Mouse (Mus musculus) heart, adult 2 months (tissue): ENCODE measurements around the gene Mkrn2os. TPM values are rescaled to one million over a fixed set of nuclear protein-coding genes. Genes with fewer than 3 reads are reported as not detected.
A peak's percentile ranks its signal among the peaks of the same experiment; 100 is the strongest.

ENCODE experiments used
- DNase-seq, 2 experiments: peaks; one replicate each; pipeline ENCODE4 v3.0.0; 2021
- H3K27ac ChIP-seq: fragments of 200-600 bp; 2 replicates; pipeline ENCODE4 v1.8.1; 2022
- H3K27me3 ChIP-seq: fragments of 200-500 bp; 2 replicates; pipeline ENCODE4 v1.6.1; 2012; ENCODE audit warnings: mild to moderate bottlenecking, low read length, inconsistent platforms, mixed read lengths; ENCODE audit not compliant: control insufficient read depth, insufficient read depth
- H3K36me3 ChIP-seq: fragments of 200-500 bp; 2 replicates; pipeline ENCODE4 v1.6.1; 2012; ENCODE audit warnings: low read length, inconsistent platforms; ENCODE audit not compliant: control insufficient read depth, insufficient read depth
- H3K4me1 ChIP-seq: fragments of 200-500 bp; 2 replicates; pipeline ENCODE4 v1.6.1; 2011; ENCODE audit warnings: low read length; ENCODE audit not compliant: control insufficient read depth, insufficient read depth
- H3K4me3 ChIP-seq: fragments of 200-600 bp; 2 replicates; pipeline ENCODE4 v1.8.1; 2022
- H3K79me2 ChIP-seq: fragments of 200-500 bp; replicated peaks from 2 replicates; pipeline ENCODE4 v1.6.1; 2012; ENCODE audit warnings: mild to moderate bottlenecking, inconsistent platforms, low read length, moderate library complexity, mixed read lengths; ENCODE audit not compliant: control insufficient read depth, insufficient read depth
- H3K9ac ChIP-seq: fragments of 200-500 bp; 2 replicates; pipeline ENCODE4 v1.6.1; 2012; ENCODE audit warnings: low read depth, mild to moderate bottlenecking, control low read depth, inconsistent platforms, low read length, mixed read lengths
- CTCF ChIP-seq: fragments of 200-600 bp; IDR thresholded peaks from 2 replicates; pipeline ENCODE4 v1.8.1; 2022; ENCODE audit warnings: antibody characterized with exemption, mild to moderate bottlenecking, moderate library complexity
- EP300 ChIP-seq: fragments of 200-500 bp; IDR thresholded peaks from 2 replicates; pipeline ENCODE4 v1.6.1; 2011; ENCODE audit warnings: low read depth, low read length, control low read depth; ENCODE audit not compliant: insufficient read depth
- POLR2A ChIP-seq: fragments of 200-500 bp; IDR thresholded peaks from 2 replicates; pipeline ENCODE4 v1.6.1; 2011; ENCODE audit warnings: mild to moderate bottlenecking, low read depth, low read length, control low read depth; ENCODE audit not compliant: insufficient read depth
- WGBS: fragments of 180-500 bp; shearing (Covaris S2); methylation state at CpG from one replicate; pipeline ENCODE4 v1.1.7; 2018; 5-methylcytosine and 5-hydroxymethylcytosine counted together
- intact Hi-C: fragments of 180-260 bp; cut with DNase I; formaldehyde crosslinking; loops from one replicate; pipeline ENCODE4 v1.15.1; 2025
- polyA plus RNA-seq: library from polyadenylated mRNA; depleted of rRNA; stranded (reverse); fragments of >200 nt; gene quantifications from 2 replicates; pipeline ENCODE4 v1.2.3, GENCODE M21; 2012
- total RNA-seq, 2 experiments: library from RNA; stranded (reverse); gene quantifications; 2 replicates each; pipeline ENCODE4 v1.2.3; 2021

Mkrn2os gene
- total and polyA plus RNA-seq, 3 experiments, result 0.55 to 1.9 (median 0.84) TPM

DNA sequence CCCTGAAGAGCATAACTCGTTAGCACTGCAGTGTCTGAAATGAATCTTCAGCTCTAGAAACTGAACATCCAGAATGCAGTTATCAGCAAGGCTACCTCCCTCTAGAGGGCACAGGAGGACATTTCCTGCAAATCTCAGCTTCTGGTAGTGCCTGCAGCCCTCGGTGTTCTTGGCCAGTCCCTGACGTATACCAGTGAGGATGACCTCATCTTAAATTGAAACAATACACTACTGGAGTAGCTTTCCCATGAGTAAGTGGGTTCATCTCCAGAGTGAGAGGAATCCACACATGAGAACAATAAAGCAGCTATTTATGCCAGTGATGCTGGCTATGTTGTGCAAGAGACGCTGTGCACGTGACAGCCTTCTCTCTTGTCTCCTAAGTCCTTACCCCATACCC, 36.9 kb downstream of the Mkrn2os start:
- DNase-seq, result no peak
- no peaks in the 10 kb centered on the region for H3K79me2 ChIP-seq
- H3K27ac ChIP-seq, result no peak overlapping the region
- WGBS, result 40% methylated on average over 5 of the region's 5 CpGs
- H3K4me3 ChIP-seq, result no peak overlapping the region
- H3K4me1 ChIP-seq, result 0 out of 2 replicates have a peak, but pooled peaks cover 1% of the 10 kb centered on the region
- TF ChIP-seq EP300 (no peak), CTCF (peak; percentile 53)
- no peak overlapping the region for H3K9ac ChIP-seq
- H3K36me3 ChIP-seq, result no peaks in the 10 kb centered on the region
- no peaks in the 10 kb centered on the region for H3K27me3 ChIP-seq
- intact Hi-C loops, result no loop called here

GRCm38 (mm10) chr6:115546276-115546675, 46.1 kb downstream of the Mkrn2os start:
- TF ChIP-seq EP300 (no peak), CTCF (peak; percentile 72), POLR2A (no peak)
- H3K4me1 ChIP-seq, result peaks cover 1% of the 10 kb centered on the region; the same call in 1 of the 2 replicates

GRCm38 (mm10) chr6:115544442-115544970, 47.9 kb downstream of the Mkrn2os start, which contains the start of gene Tsen2:
Gene Tsen2 (plus strand): TSS chr6:115544664.
- WGBS, result 1% methylated on average over 38 of the region's 38 CpGs
- intact Hi-C loops, result no loop called here
- DNase-seq, result peak; percentile 96 to 99

More at GRCm38 (mm10) chr6:115546276-115546675, 46.1 kb downstream of the Mkrn2os start:
- Histone ChIP-seq H3K4me3 (no peak overlapping the region), H3K79me2 (no peaks in the 10 kb centered on the region), H3K9ac (no peak overlapping the region), H3K27ac (no peak overlapping the region), H3K36me3 (no peaks in the 10 kb centered on the region), H3K27me3 (no peaks in the 10 kb centered on the region)
- DNase-seq, result peak; percentile 26 to 49
- intact Hi-C loops, result no loop called here
- 81% methylated on average over 5 of the region's 5 CpGs for WGBS

GRCm38 (mm10) chr6:115542341-115542740, 50.0 kb downstream of the Mkrn2os start:
- H3K36me3 ChIP-seq, result no peaks in the 10 kb centered on the region
- no peak overlapping the region for H3K9ac ChIP-seq
- H3K4me1 ChIP-seq, result peaks cover 1% of the 10 kb centered on the region; the same call in 1 of the 2 replicates
- intact Hi-C loops, result no loop called here
- H3K27me3 ChIP-seq, result no peaks in the 10 kb centered on the region
- no peak overlapping the region; the same call in 1 of the 2 replicates for H3K27ac ChIP-seq
- TF ChIP-seq EP300, result no peak
- TF ChIP-seq CTCF, result no peak
- no peak for TF ChIP-seq POLR2A
- H3K4me3 ChIP-seq, result no peak overlapping the region
- WGBS, result 52% methylated on average over 3 of the region's 3 CpGs
- DNase-seq, result no peak
- H3K79me2 ChIP-seq, result no peaks in the 10 kb centered on the region

More at GRCm38 (mm10) chr6:115544442-115544970, 47.9 kb downstream of the Mkrn2os start, which contains the start of gene Tsen2:
- Histone ChIP-seq H3K4me3 (peak within 1 kb of the TSS; percentile 95), H3K4me1 (peaks cover 1% of the 10 kb centered on the region; the same call in 1 of the 2 replicates), H3K9ac (peak within 1 kb of the TSS; percentile 81), H3K27ac (peak within 1 kb of the TSS; percentile 82), H3K36me3 (no peaks in the 10 kb centered on the region), H3K79me2 (no peaks in the 10 kb centered on the region), H3K27me3 (no peaks in the 10 kb centered on the region)
- TF ChIP-seq POLR2A (peak; percentile 71), CTCF (peak; percentile 41), EP300 (no peak)

GRCm38 (mm10) chr6:115541676-115542275, 50.6 kb downstream of the Mkrn2os start:
- Histone ChIP-seq H3K4me1 (peaks cover 1% of the 10 kb centered on the region; the same call in 1 of the 2 replicates), H3K79me2 (no peaks in the 10 kb centered on the region), H3K27ac (no peak overlapping the region), H3K27me3 (no peaks in the 10 kb centered on the region), H3K9ac (no peak overlapping the region), H3K4me3 (no peak overlapping the region), H3K36me3 (no peaks in the 10 kb centered on the region)
- DNase-seq, result no peak
- no peak for TF ChIP-seq POLR2A
- no peak for TF ChIP-seq CTCF
- no peak for TF ChIP-seq EP300
- intact Hi-C loops, result no loop called here
- 30% methylated on average over 6 of the region's 6 CpGs for whole genome bisulfite sequencing
